Mouse (Mus musculus) heart, embryonic 13.5 days (tissue): ENCODE measurements around the gene Sipa1l2. TPM values are rescaled to one million over a fixed set of nuclear protein-coding genes. Genes with fewer than 3 reads are reported as not detected.

Experiments
- ATAC-seq: fragments of 200-750 bp; cut with Nextera tagmentation; 2 replicates; pipeline ENCODE4 v1.8.0; 2017; ENCODE audit warnings: moderate TSS enrichment; ENCODE audit not compliant: insufficient number of reproducible peaks, low FRiP score, low TSS enrichment; ENCODE audit errors: extremely low read depth
- H3K27ac ChIP-seq: fragments of 300-500 bp; sonication (generic); replicated peaks from 2 replicates; pipeline ENCODE4 v1.5.1; 2015; ENCODE audit warnings: moderate library complexity, mild to moderate bottlenecking, inconsistent platforms
- H3K27me3 ChIP-seq: fragments of 300-500 bp; sonication (generic); replicated peaks from 2 replicates; pipeline ENCODE4 v1.6.1; 2015; ENCODE audit warnings: mild to moderate bottlenecking, inconsistent platforms
- H3K36me3 ChIP-seq: fragments of 300-500 bp; sonication (generic); 2 replicates; pipeline ENCODE4 v1.6.1; 2015; ENCODE audit warnings: mild to moderate bottlenecking, inconsistent platforms
- H3K4me1 ChIP-seq: fragments of 300-500 bp; sonication (generic); 2 replicates; pipeline ENCODE4 v1.6.1; 2015; ENCODE audit warnings: inconsistent platforms
- H3K4me2 ChIP-seq: fragments of 300-500 bp; sonication (generic); 2 replicates; pipeline ENCODE4 v1.6.1; 2015; ENCODE audit warnings: inconsistent platforms, mild to moderate bottlenecking, moderate library complexity
- H3K4me3 ChIP-seq: fragments of 300-500 bp; sonication (generic); 2 replicates; pipeline ENCODE4 v1.5.1; 2015; ENCODE audit warnings: moderate library complexity, mild to moderate bottlenecking, inconsistent platforms
- H3K9ac ChIP-seq: fragments of 300-500 bp; sonication (generic); 2 replicates; pipeline ENCODE4 v1.6.1; 2015; ENCODE audit warnings: inconsistent platforms, mild to moderate bottlenecking, moderate library complexity
- H3K9me3 ChIP-seq: fragments of 300-500 bp; sonication (generic); 2 replicates; pipeline ENCODE4 v1.6.1; 2016; ENCODE audit warnings: inconsistent platforms
- WGBS: fragments of 180-500 bp; shearing (Covaris S2); methylation state at CpG from one replicate; pipeline ENCODE4 v1.1.7; 2015; ENCODE audit warnings: mixed read lengths; 5-methylcytosine and 5-hydroxymethylcytosine counted together
- polyA plus RNA-seq: library from polyadenylated mRNA; unstranded; fragments of >200 nt; fragmentation: Nextera tagmentation; extraction: Ambion mirVana; gene quantifications from 2 replicates; pipeline ENCODE4 v1.2.1, GENCODE M21; 2015

Sipa1l2 gene
- polyA plus RNA-seq, 1 experiment from 2014 or later: 19.7 TPM

DNA sequence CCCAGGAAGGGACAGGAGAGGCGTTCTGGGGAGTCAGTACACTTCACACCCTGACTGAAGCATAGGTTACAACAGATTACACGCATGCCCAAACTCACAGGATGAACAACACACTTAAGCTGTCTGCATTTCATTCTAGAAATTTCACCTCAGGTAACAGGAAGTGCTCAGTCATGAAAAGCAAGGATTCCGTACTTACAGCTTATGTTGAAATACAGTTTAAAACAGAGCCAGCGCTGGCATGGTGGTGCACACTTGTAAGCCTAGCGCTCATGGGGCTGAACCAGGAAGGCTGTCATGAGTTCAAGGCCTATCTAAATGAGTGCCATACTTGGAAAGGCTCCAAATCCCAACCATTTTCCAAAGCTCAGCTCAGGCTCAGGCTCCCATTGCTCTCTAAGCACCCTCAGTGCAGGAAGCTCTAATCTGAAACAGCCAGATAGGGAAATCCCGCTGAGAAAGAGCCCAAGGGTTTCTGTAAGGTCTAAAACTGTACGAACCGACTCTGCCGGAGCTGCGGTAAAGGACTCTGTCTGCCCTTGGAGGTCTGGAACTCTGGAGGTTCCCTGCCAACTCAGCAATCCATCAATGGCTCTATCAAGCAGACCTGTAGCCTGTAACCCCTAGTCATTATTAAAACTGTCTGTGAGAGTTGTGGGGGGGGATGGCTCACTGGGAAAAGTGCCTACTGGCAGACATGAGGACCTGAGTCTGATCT, 12.1 kb downstream of the Sipa1l2 start:
- Histone ChIP-seq H3K27me3 (no peaks in the 10 kb centered on the region), H3K9ac (peak overlapping the region; percentile 78), H3K9me3 (no peaks in the 10 kb centered on the region), H3K36me3 (peaks cover 4% of the 10 kb centered on the region; the same call in 1 of the 2 replicates), H3K27ac (peak overlapping the region; percentile 98), H3K4me3 (no peak overlapping the region), H3K4me2 (peak overlapping the region; percentile 67), H3K4me1 (peaks cover 100% of the 10 kb centered on the region)
- 0 out of 2 replicates have a peak, but pooled peaks have one; percentile 20 for ATAC-seq
- 28% methylated on average over 10 of the region's 10 CpGs for WGBS

DNA sequence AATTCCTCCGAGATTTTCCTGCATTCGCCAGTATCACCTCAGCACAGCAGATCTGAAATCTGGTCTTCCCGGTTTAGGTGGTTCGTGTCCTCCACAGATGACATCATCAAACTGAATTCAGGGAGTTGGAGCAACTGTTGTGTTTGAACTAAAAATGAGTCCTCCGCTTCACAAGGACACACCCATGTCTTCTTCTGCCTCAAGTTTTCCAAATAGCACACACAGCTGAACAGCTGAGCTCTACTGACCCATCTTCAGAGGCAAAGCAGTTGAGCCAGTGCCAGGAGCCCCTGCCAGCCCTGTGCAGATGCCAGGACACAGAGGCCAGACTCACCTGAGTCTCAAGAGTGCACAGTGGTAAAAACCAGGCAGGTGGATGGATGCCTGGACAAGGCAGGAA, 12.9 kb downstream of the Sipa1l2 start:
- Histone ChIP-seq H3K27ac (peak overlapping the region; percentile 98), H3K4me1 (peaks cover 99% of the 10 kb centered on the region), H3K9ac (peak overlapping the region; percentile 78), H3K36me3 (peaks cover 4% of the 10 kb centered on the region; the same call in 1 of the 2 replicates), H3K4me3 (no peak overlapping the region), H3K27me3 (no peaks in the 10 kb centered on the region), H3K9me3 (no peaks in the 10 kb centered on the region), H3K4me2 (peak overlapping the region; percentile 67)
- 73% methylated on average over 5 of the region's 5 CpGs for WGBS
- no peak for ATAC-seq

DNA sequence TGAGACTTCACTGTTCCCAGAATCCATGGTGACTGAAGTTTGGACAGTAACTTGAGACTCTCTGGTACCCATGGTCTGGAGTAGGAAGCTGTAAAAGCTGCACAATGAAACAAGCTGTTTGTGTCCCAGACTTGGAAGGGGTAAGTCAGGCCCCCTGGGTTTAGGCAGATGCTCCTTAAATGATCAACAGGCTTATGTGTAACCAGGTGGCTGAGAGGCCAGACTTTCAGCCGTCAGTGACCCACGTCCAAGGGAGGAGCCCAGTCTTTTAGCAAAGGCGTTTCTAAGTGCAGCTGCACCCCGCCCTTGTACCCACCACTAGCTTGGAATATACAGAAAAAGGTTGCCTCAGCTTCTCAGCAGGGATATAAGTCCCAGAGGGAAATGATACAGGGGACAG, 19.0 kb downstream of the Sipa1l2 start:
- Histone ChIP-seq H3K27ac (no peak overlapping the region), H3K27me3 (no peaks in the 10 kb centered on the region), H3K9me3 (no peaks in the 10 kb centered on the region), H3K4me1 (peaks cover 95% of the 10 kb centered on the region), H3K4me2 (no peak overlapping the region), H3K9ac (0 out of 2 replicates have a peak overlapping the region, but pooled peaks have one; percentile 50), H3K36me3 (peaks cover 4% of the 10 kb centered on the region; the same call in 1 of the 2 replicates), H3K4me3 (no peak overlapping the region)
- WGBS: 54% methylated on average over 4 of the region's 4 CpGs
- no peak for ATAC-seq

DNA sequence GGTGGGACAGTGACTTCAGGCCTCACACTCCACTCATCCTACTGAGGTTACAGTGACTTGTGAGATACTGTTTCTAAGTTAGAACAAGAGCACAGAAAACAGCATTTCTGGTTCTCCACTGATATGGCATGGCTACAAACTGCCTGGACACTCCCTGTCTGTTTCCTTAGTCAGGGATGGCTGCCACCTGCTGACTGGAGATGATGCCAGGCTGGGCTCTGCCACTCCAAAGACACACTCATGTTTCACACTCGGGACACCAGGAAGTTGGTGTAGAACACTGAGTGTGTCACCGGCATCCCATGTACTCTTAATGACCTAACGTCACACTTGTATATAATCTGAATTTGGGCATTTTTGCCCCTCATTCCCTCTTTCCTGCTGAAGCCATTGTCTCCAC, 22.3 kb downstream of the Sipa1l2 start:
- Histone ChIP-seq H3K4me1 (peaks cover 93% of the 10 kb centered on the region), H3K9me3 (no peaks in the 10 kb centered on the region), H3K27me3 (no peaks in the 10 kb centered on the region), H3K4me3 (no peak overlapping the region), H3K9ac (no peak overlapping the region), H3K4me2 (no peak overlapping the region), H3K27ac (0 out of 2 replicates have a peak overlapping the region, but pooled peaks have one; percentile 3), H3K36me3 (no peaks in the 10 kb centered on the region)
- no peak for ATAC-seq
- 74% methylated on average over 3 of the region's 3 CpGs for WGBS

DNA sequence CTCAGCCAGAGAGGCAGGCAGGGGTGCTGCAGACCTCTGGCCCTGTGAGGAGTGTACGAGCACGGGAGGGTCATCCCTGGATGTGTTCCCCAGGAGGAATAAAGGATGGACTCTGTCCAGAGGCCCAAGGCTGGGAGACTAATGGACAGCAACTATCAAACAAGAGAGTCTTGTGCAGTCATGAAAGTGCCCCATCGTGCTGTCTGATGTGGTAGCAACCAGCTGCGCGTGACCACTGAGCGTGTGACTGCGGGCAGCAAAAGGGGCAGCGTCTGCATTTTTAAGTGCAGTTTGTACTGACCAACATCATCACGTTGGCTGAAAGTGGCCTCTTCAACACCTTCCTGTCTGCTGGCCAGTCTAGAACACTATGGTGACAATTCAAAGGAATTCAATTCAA, 23.7 kb downstream of the Sipa1l2 start:
- Histone ChIP-seq H3K4me2 (no peak overlapping the region), H3K36me3 (no peaks in the 10 kb centered on the region), H3K4me1 (peaks cover 95% of the 10 kb centered on the region), H3K27me3 (no peaks in the 10 kb centered on the region), H3K9me3 (no peaks in the 10 kb centered on the region), H3K4me3 (no peak overlapping the region), H3K9ac (no peak overlapping the region), H3K27ac (0 out of 2 replicates have a peak overlapping the region, but pooled peaks have one; percentile 8)
- ATAC-seq: no peak
- 67% methylated on average over 9 of the region's 9 CpGs for WGBS

DNA sequence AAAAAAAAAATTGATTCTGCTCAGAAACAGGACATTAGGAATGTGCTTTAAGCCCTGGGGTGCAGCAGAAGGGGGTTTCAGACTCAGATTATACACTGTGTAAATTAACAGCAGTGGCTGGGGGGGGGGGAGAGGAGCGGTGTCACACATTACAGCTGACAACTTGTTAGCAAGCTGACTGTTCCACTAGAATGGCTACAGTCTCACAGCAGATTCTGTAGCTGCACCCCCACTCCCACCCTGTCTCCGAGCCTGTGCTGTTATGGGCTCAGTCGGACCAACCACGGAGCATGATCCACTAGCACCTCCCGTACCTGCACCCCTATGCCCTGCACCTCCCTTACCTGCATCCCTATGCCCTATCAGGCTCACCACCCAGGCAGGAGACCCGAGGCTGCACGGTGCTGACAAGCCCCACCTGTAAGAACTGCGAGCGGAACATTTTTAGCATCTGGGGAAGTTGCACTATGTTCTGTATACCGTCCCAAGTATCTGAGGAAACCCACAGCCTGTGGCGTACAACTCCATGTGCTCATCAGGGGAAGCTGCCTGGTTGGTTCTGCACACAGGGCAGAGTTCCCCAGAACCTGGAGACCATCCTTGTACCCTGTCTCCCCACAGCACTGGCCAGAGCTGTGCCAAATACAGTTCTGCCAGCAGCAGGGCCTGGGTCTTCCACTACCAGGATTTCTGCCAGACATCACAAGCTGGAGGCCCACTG, 26.6 kb downstream of the Sipa1l2 start:
- Histone ChIP-seq H3K36me3 (no peaks in the 10 kb centered on the region), H3K4me1 (peaks cover 97% of the 10 kb centered on the region), H3K27me3 (no peaks in the 10 kb centered on the region), H3K4me3 (no peak overlapping the region), H3K27ac (peak overlapping the region; percentile 71), H3K9ac (peak overlapping the region; percentile 58), H3K4me2 (peak overlapping the region; percentile 19), H3K9me3 (no peaks in the 10 kb centered on the region)
- 54% methylated on average over 11 of the region's 11 CpGs for WGBS
- no peak for ATAC-seq

DNA sequence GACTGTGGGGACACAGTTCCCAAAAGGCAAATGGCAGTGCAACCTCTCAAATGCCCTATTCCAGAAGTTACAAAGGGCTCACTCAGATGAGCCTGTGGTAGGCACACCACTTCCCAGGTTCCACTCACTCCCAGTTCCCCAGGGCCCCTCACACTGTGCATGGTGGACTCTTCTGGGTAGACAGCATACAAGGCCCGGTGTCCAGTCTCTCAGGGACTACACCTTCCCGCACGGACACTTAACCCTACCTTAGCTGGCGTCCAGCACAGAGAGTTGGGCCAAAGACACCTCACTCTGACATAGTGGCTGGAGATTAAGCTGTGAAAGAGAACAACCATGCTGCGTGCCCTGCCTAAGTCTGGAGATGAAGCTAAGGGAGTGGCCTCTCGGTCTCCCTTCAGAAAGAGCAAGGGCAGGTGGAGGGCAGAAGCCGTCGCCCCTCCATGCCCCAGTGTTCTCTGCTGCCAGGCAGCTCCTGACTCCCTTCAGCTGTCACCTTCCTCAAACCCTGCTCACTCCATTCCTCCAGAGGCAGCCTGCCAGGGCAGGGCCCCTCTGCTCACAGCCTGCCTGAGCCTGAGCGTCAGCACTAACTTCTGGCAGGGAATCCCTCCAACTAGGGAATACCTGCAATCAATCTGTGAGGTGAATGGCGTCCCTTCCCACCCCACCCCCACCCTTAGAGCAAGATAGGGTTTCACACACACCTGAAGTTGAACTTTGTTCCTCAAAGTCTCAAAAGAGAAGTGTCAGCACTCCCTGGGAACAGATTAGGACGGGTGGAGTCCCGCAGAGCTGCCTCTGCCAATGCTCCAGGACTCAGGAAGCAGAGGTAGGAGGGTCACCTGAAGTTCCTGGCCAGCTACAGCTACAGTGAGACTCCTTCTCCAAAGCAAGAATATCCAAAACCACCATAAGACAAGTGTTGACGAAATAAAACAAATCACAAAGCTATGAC, 30.3 kb downstream of the Sipa1l2 start:
- 37% methylated on average over 13 of the region's 13 CpGs for WGBS
- ATAC-seq: peak; percentile 43; the same call in 1 of the 2 replicates
- peak overlapping the region; percentile 58 for H3K4me2 ChIP-seq
- peaks cover 16% of the 10 kb centered on the region for H3K36me3 ChIP-seq
- no peaks in the 10 kb centered on the region for H3K27me3 ChIP-seq
- H3K4me1 ChIP-seq: peaks cover 92% of the 10 kb centered on the region
- no peaks in the 10 kb centered on the region for H3K9me3 ChIP-seq
- peak overlapping the region; percentile 79 for H3K9ac ChIP-seq
- H3K4me3 ChIP-seq: peak overlapping the region; percentile 17; the same call in 1 of the 2 replicates
- peak overlapping the region; percentile 99 for H3K27ac ChIP-seq

DNA sequence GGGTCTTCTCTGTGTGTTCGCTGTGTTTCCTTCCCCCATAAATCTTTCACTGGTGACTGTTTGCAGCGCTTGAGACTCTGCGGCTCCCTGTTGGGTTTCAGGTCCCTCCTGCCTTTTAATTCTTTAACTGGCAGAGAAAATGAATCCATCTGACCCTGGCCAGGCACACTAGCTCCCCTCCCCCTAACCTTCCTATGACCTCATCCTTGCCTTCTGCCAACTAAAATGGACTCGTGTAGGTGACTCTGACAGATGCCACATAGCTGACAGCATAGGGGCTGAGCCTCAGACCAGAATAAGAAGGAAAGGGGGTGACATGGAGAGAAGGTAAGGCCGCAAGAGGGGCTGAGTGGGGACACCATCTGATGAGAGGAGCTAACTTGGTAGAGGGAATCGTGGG, 31.3 kb downstream of the Sipa1l2 start:
- Histone ChIP-seq H3K4me3 (0 out of 2 replicates have a peak overlapping the region, but pooled peaks have one; percentile 17), H3K4me2 (peak overlapping the region; percentile 58), H3K27me3 (no peaks in the 10 kb centered on the region), H3K9ac (peak overlapping the region; percentile 79), H3K36me3 (peaks cover 16% of the 10 kb centered on the region), H3K27ac (peak overlapping the region; percentile 99), H3K9me3 (no peaks in the 10 kb centered on the region), H3K4me1 (peaks cover 93% of the 10 kb centered on the region)
- WGBS: 35% methylated on average over 6 of the region's 6 CpGs
- peak; percentile 17; the same call in 1 of the 2 replicates for ATAC-seq

DNA sequence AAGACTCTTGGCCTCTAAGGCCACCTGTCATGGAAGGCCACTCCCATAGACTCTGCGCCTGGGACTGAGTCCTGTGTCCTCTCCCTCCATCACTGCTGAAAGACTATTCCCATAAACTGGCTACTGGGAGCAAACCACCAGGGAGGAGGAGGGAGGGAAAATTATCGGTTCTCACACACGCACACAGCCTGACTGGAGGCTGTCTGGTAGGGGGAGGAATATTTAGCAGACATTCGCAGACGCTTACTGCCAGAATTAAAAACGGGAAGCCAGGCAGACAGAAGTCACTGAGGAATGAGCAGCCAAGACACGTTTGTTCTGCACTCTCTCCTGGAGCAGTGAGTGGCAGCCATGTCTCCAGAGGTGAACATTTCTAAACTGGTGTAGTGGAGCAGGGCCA, 35.9 kb downstream of the Sipa1l2 start:
- Histone ChIP-seq H3K9me3 (no peaks in the 10 kb centered on the region), H3K4me3 (no peak overlapping the region), H3K4me2 (peak overlapping the region; percentile 24), H3K27me3 (no peaks in the 10 kb centered on the region), H3K27ac (peak overlapping the region; percentile 87), H3K9ac (peak overlapping the region; percentile 69), H3K4me1 (peaks cover 93% of the 10 kb centered on the region), H3K36me3 (peaks cover 16% of the 10 kb centered on the region)
- WGBS: 17% methylated on average over 7 of the region's 7 CpGs
- peak; percentile 39; the same call in 1 of the 2 replicates for ATAC-seq

DNA sequence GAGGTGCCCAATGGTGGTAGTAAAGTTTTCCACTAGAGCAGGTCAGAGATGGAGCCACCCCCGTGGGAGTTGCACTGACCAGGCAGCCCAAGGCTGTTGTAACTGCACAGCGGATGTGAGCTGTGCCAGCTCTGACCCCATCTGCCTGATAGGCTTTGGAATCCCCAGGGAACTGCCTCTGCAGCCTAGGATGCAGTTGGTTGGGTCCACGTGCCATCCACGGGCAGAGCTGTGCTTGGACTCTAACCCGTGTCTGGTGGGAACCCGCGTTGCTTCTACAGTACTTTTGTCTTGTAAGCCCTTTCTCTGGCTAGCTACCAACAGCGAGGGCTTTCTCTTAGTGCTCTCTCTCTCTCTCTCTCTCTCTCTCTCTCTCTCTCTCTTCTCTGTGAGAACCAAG, 36.7 kb downstream of the Sipa1l2 start:
- Histone ChIP-seq H3K9ac (peak overlapping the region; percentile 69), H3K4me3 (no peak overlapping the region), H3K4me2 (no peak overlapping the region), H3K4me1 (peaks cover 93% of the 10 kb centered on the region), H3K27me3 (no peaks in the 10 kb centered on the region), H3K9me3 (no peaks in the 10 kb centered on the region), H3K36me3 (peaks cover 16% of the 10 kb centered on the region), H3K27ac (peak overlapping the region; percentile 87)
- ATAC-seq: no peak
- WGBS: 71% methylated on average over 8 of the region's 8 CpGs
